Mouse (Mus musculus) gastrocnemius, postnatal 36 days (tissue): ENCODE measurements around the gene Lrriq3. TPM values are rescaled to one million over a fixed set of nuclear protein-coding genes. Genes with fewer than 3 reads are reported as not detected.
A peak's percentile ranks its signal among the peaks of the same experiment; 100 is the strongest.

Source experiments
- DNase-seq, 2 experiments: peaks; one replicate each; pipeline ENCODE4 v3.0.0; 2022
- intact Hi-C: fragments of 180-260 bp; cut with DNase I; formaldehyde crosslinking; loops from one replicate; pipeline ENCODE4 v1.15.1; 2025
- long read RNA-seq, 2 experiments: library from polyadenylated mRNA; stranded (forward); transcript quantifications; one replicate each; pipeline ENCODE4 v2.0.0; 2021
- total RNA-seq, 2 experiments: library from RNA; stranded (reverse); gene quantifications; 2 replicates each; pipeline ENCODE4 v1.2.3; 2021

Gene Lrriq3
- total RNA-seq = under 1 TPM; 0.32 to 0.54 TPM
- long read RNA-seq, experiment 1 = 0 reads
- long read RNA-seq, experiment 2 = 0 reads

DNA sequence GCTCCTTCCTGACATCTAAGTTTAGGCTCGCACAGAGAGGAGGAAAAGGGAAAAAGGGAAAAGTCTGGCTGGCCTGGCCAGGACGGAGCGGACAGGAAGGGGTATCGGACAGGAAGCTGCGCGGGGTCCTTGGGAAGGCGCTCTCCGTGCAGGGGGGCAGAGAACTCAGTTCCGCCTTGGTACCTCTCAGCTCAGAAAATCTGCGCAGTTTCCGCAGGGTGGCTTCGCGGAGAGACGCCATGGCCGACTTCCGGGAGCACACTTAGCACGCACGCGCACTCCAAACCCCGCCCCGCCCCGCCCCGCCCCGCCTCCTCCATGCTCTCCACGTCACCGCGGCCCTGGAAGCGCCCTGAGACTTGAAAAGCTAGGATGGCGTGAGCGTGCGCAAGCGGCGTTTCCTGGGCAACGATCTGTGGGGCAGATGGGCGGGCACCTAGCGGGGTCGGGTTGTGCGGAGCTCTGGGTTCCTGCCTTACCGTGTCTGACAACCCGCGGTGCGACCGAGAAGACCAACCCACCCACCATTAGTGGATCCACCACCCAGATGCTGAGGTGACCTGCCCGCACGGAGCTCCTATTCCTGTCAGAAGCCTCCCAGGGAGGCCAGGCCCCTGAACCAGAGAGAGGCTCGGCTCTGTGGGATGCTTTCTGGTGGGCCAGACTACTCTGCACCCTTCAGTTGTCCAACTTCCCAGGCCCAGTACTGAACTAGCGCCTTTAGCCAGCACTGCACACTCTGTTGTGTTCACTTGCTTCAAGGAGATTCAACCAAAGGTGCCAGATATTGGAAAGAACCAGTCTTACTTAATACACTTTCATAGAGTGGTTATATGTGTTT is at the start of gene Lrriq3, which contains the start of gene Fpgt:
Gene Lrriq3 (plus strand): TSS at position 319 of the 841 bp plus-strand sequence.
Gene Fpgt (minus strand): TSS at position 288 of the 841 bp plus-strand sequence.
- intact Hi-C loops = no loop called here
- peak; percentile 81 to 86 for DNase-seq

DNA sequence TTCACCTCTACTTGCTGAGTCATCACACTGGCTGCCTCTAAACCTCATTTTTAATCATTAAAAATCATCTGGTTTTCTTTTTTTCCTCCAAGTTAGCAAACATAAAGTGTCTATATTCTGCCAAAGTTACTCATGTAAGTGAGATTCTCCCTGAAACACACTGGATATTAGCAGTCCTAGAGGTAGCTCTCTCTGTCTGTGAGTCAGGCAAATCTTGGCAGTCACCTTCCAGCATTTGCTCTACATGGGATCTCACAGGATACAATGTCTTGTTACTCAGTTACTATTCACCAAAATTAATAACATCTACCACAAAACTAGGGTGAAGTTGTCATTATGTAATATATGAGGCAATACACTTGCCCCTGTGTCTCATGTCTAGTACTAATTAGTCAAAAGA is 41.2 kb upstream of the Lrriq3 start:
- DNase-seq = no peak
- intact Hi-C loops = no loop called here

DNA sequence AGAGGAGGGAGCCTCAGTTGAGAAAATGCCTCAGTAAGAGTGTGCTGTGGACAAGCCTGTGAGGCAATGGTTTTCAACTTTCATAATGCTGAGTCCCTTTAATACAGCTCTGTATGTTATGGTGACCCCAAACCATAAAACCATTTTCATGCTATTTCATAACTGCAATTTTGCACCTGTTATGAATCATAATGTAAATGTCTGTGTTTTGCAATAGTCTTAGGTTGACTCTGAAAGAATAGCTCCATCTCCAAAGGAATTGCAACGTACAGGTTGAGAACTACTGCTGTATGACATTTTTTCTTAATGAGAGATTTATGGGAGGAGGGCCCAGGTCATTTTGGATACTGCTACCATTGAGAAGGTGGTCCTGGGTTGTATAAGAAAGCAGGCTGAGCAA is 40.0 kb upstream of the Lrriq3 start:
- intact Hi-C loops = no loop called here
- DNase-seq = no peak

DNA sequence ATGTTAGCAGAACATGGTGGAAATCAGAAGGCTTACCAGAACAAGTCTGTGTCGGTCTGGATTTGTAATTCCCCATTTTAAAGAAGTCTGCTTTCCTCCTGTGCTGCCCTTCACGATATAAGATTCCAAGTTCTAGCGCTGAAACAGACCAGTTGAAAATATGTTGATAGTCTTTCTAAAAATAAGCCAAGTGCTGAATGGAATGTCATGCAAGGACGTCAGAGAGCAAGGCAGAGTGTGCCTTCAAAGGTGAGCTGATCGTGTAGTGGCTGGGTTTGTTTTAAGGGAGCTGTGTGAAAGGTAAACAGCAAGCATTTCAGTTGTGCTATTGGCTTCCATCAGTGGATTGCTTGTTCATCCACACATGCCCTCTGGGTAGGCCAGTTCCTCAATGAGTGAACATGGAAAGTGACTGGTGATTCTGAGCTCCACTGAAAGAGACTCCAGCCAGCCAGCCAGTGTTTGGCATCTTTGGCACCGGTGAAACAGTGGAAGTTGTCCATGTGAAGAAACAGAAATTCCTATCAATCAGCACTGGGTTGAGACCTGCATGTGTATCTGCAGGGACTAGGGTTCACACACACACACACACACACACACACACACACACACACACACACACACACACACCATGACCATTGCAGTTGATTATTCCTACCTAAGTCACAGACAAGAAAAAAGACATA is 37.9 kb upstream of the Lrriq3 start, which contains the start of gene Tnni3k:
Gene Tnni3k (minus strand): TSS at position 177 of the 686 bp plus-strand sequence.
- intact Hi-C loops = no loop called here
- DNase-seq = no peak

DNA sequence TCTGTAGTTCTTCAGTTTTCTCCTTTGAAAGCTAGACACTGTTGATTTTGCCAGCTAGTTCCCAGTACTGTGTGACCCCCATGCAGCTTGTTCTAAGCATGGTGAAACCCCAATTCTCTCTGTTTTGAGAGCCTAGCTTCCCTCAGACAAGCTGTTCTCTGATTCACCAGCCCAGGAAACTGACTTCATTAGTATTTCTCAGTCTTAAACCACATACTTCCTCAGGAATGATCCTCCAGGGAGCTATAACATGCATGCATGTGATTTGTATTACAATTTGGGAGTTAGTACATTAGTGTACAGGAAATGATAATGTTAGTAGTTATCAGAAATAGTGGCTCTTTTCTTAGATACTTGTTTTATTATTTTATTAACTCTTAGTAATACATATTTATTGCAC is 36.6 kb upstream of the Lrriq3 start:
- intact Hi-C loops = no loop called here
- no peak for DNase-seq

DNA sequence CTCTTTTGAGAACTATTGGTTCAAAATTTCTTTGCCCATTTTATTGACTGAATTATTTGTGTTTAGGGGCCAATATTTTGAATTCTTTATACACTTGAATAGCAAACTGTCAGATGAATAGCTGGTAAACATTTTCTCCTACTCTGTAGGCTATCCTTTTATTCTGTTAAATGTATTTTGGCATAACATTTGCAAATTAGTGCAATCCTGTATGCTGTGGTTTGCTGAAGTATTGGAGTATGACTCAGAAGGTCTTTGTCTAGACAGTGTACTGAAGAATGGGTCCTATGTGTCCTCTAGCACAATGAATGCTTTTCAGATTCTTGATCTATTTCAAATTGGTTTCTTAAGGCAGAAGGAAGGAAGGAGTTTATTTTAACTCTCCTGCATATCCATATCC is 35.7 kb upstream of the Lrriq3 start:
- intact Hi-C loops = no loop called here
- DNase-seq = no peak

DNA sequence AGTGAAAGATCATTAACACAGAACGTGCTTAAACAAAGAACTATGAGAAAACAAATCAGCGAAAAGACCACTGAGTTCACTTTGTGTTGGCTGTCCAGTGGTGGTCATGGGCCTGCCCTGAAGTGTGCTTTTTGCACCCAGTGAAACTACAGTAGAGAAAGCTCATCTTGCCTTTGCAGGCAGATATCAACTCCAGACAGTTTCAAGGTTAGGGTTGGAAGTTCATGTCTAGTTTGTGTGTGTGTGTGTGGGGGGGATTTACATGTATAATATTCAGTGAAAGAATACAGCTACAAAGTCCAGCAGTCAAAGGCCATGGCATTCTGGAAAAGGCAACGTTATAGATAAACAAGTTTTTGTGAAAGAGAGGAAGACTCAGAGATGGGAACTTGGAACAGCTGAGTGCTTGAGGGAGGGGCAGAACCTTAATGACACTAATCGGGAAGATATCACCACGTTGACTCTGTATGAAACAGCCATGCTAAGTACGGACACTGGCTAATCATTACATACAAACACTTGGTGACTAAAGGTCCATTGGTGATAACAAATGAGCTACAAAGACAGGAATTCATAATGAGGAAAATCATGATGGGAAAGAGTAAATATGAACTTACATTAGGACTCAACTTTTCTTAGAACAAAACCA is 34.3 kb upstream of the Lrriq3 start:
- DNase-seq = no peak
- intact Hi-C loops = no loop called here

DNA sequence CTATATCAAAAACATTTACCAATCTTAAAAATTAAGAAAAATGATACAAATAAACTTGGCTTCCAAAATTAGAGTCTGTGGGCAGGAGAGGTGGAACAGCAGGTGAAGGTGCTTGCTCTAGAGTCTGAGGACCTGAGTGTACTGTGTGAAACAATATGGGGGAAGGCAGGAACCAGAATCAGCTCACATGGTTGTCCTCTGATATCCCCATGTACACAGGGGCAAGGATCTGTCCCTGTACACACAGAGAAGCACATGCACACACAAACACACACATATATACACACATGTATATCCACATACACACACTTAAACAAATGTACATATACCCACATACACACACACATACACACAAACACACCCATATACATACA is 33.8 kb upstream of the Lrriq3 start:
- DNase-seq = no peak
- intact Hi-C loops = no loop called here

DNA sequence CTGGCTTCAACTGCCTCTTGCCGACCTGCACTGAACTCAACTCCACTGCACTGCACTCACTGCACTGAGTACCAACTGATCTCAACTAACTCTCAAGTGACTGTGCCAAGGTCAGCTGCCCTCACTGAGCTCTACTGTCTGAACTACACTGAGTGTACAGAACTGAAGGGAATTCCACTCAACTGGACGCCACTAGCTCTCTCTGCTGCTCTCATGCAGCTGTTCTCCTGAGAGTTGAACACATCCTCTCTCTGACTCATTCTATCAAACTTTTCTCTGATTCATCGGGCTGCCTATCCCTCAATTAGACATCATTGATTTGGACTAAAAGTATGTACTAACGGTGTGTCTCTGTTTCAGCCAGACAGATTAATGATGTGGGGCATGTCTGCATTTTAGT is 15.3 kb upstream of the Lrriq3 start:
- DNase-seq = no peak
- intact Hi-C loops = no loop called here

DNA sequence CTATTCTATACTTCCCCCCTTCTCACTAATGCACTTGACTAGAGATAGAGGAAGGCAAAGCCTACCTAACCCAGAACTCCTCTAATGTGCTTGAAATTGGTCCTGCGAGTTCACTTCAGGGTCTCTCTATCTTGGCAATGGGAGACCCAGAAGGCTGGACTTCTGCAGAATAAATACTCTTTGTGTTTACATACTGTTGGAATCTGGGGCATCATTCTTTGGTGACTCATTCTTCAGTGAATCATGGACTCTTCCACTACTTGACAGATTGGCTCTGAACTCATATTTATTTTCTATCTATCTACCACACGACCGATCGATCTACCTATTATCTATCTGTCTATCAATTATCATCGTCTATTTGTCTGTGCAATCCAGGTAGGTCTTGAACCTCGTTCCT is 1.2 kb upstream of the Lrriq3 start:
- DNase-seq = no peak
- intact Hi-C loops = no loop called here

DNA sequence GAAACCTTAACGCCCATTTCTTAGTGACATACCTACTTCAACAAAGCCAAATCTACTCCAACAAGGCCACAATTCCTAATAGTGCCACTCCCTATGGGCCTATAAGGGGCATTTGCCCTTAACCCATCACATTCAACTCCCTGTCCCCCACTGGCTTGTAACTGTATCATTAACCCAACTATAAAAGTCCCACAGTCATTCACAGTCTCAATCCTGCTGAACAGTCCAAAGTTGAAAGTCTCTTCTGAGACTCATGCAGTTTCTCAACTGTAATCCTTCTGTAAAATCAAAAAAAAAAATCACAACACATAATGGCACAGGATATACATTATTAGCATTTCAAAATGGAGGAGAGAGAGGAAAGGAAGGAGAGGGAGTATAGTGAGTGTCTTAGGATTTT is 6.0 kb downstream of the Lrriq3 start:
- DNase-seq = no peak
- intact Hi-C loops = no loop called here

DNA sequence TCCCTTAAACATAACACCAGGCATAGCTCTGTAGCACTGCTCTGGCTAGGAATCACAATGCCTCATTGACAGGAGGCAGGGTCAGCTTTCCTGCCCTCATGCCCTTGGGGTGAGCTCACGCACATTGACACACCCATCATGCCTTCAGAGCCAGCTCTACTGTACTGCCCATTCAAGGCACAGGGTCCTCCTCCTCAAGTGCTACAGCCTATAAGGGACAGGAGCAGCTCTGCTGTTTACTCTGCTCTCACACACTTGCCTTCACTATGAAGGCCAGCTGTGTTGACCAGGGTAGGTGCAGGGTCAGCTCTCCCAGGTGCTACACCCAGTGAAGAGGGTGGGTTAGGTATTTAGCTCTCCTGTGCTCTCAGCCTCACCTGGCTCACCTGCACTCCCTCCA is 12.7 kb downstream of the Lrriq3 start:
- no peak for DNase-seq
- intact Hi-C loops = no loop called here

DNA sequence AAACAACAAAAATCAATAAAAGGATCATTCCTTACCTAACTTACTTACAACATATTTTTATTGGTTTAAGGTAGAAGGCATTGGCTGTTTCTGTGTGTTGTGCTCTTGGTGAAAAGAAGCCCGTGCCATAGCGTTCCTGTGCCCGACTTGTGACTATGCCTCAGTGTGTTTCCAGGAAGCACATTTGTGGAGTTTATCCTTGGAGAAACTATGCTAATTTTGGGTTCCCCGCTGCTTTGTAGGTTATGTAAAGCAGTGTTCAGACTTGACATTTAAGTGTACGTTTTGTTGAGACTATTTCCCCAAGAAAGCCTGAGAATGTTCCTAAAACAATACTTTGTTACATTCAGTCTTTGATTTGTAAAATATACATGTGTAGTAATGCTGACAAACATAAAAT is 44.5 kb downstream of the Lrriq3 start:
- intact Hi-C loops = no loop called here
- DNase-seq = no peak

DNA sequence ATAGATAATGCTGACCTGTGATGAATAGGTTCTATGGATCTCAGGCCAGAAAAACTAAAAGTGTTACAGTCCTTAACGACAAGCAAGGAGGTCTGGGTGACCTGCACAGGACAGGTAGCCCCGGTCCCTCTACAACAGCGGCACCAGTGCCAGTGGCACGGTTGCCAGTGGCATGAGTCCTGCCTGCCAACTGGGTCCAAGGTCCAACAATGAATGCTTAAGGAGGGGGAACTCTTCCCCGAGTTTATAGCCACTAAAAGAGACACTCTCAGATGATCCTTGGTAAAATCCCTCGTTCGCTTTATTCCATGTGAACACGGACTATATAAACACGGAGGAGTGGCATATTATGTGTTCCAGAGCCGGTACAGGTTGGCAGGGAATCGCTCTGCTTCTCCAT is 47.8 kb downstream of the Lrriq3 start:
- DNase-seq = no peak
- intact Hi-C loops = no loop called here

DNA sequence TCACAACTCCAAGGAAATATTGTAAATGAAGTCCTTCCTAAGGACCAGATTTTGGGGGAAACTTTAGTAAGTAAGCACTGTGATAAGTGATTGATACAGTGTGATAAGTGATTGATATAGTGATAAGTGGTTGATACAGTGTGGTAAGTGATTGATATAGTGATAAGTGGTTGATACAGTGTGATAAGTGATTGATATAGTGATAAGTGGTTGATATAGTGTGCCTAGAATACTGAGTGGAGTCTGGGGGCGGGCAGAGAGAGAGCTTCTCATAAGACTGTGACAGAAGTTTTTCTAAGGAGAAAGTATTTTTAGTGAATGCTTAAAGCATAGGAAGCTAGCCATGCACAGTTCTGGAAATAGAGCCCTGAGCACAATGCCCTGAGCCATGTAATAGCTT is 51.1 kb downstream of the Lrriq3 start:
- intact Hi-C loops = no loop called here
- no peak for DNase-seq

DNA sequence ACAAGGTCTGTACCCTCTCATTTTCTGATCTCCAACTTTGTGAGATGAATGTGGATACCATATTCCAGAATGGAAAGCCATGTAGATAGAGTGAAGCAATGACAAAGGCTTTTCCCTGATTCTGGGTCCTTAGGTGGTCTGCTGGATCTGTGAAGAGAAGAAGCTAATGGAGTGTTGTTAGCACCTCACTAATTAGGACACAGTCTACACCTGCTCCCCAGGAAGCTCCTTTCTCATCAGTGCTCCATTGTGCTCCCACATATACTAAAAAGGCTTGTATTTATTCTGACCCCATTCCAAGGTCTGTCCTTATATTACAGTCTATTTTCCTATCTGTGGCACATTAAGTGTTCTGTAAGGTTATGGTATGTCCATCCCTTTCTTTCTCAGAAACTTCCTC is 68.6 kb downstream of the Lrriq3 start:
- intact Hi-C loops = no loop called here
- DNase-seq = no peak

DNA sequence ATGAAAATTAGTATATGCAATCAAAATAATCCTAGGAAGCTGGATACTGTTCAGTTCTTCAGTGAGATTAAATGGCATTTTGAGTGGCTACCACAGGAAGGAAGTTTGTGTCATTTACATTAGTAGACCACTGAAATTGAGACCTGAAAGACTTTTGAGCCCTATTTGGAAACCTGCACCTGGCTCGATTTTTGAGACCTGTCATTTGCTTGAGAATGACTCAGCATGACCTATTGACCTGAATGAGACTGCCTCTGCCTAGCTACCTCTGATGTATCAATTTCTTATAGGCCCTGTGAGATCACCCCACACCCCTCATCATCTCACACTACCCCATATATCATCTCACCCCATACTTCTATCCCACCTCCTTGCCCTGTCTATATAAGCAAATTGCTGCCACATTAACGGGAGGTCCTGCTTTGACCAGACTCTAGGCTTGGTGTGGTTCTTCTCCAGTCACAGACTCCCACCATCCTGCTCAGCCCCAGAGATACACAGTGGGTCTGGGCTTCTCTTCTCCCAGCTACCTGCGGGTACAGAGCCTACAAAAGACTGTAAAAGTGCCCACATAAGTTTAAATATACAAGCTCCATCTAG is 87.2 kb downstream of the Lrriq3 start:
- intact Hi-C loops = no loop called here
- no peak for DNase-seq

DNA sequence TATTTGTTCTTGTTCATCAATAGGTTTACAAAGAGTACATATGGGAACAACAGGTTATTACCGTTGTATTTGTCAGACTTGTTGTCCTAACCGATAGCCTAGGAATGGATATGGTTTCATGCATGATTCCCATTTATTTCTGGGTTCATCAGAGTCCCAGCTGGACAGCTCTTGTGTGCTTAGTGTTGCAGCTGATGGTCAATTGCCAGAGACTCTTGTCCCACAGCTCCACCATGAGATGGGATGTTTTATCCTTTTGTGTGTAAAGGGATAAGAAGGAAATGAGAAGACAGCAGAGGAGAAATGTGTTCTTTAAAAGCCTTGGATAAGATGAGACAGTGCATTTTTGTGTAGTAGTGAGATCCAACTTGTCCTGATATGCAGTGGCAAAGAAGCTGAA is 93.2 kb downstream of the Lrriq3 start:
- intact Hi-C loops = no loop called here
- DNase-seq = no peak

DNA sequence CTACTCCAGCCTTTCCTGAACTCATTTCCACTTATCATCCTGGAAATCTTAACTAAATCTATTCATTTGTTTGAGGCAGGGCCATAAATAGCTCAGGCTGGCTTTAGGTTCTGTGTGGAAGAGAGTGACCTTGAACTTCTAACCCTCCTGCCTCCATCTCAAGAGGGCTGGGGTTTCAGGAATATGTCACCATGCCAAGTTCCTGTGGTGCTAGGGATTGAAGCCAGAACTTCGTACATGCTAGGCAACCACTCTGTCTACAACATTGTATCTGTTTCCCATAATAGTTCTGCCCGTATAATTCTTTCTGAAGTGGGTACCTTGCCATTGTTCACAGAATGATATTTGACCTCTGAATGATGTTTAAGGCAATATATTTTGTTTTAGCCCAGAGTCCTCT is 95.6 kb downstream of the Lrriq3 start:
- DNase-seq = no peak
- intact Hi-C loops = no loop called here

DNA sequence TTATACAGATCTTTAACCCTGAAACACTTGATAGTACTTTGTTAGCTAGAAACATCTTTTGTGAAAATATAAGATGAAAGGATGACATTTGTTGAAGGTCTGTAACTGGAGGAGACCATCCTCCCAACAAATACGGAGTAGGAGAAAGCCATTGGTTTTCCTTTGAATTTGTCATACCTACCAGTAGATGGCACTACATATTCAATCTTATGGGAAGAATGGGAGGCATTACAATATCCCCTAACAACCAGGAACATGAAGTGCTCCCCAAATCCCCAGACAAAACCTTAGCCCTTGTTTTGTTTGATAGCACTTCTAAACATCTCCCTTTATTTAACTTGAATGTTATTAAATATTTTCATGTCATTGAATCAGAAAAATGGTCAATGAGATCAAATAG is 141.7 kb downstream of the Lrriq3 start:
- intact Hi-C loops = no loop called here
- DNase-seq = no peak

DNA sequence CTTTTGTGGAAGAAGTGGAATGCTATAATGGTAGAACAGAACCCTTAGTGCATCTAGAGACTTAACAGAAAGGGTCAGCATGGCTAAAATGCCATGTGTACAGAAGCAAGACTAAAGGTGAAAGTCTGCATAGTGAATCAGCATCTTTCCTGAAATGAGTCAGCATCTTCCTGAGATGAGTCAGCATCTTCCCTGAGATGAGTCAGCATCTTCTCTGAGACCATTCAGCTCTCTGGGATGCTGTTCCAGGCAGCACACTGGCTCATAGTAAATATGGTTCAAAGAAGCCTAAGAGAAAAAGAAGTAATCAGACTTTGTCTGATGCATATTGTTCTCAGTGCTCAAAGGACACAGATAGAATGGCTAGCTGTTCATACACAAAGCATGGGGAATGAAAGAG is 142.3 kb downstream of the Lrriq3 start:
- intact Hi-C loops = no loop called here
- no peak for DNase-seq
